Mouse (Mus musculus): Measurements from ENCODE around the gene Mettl2. TPM values are rescaled to one million over a fixed set of nuclear protein-coding genes. Genes with fewer than 3 reads are reported as not detected.

Mettl2 gene
- total and polyA plus RNA-seq, 3 experiments: 59.9 to 61.7 TPM; not detected in 1

GRCm38 (mm10) chr11:105123986-105124385 lies 2.2 kb upstream of the Mettl2 start (continued):
- TF ChIP-seq POLR2AphosphoS5 (IDR thresholded peaks at IDR 0.05; ENCODE audit: borderline replicate concordance, low read depth, low read length) (no peak), TCF12 (IDR thresholded peaks at IDR 0.05; ENCODE audit: low read depth, low read length) (no peak), POLR2AphosphoS2 (IDR thresholded peaks at IDR 0.05; ENCODE audit: low read length) (no peak), E2F4 (IDR thresholded peaks at IDR 0.05; ENCODE audit: borderline replicate concordance, low read depth, low read length) (no peak), GABPA (IDR thresholded peaks at IDR 0.05; ENCODE audit: low read depth, low read length) (no peak), ZNF384 (IDR thresholded peaks at IDR 0.05; ENCODE audit: low read depth, low read length) (0 out of 2 replicates have a peak, but pooled peaks have one; percentile 7), RCOR1 (IDR thresholded peaks at IDR 0.05; ENCODE audit: low read depth, low read length) (no peak), NRF1 (IDR thresholded peaks at IDR 0.05; ENCODE audit: insufficient read depth, low read depth, low read length, poor library complexity, severe bottlenecking) (no peak), RAD21 (IDR thresholded peaks at IDR 0.05; ENCODE audit: low read depth, low read length) (peak; percentile 82), POLR2A (IDR thresholded peaks at IDR 0.05; ENCODE audit: control insufficient read depth in 1 of 2, insufficient read depth in 1 of 2, low read depth in 1 of 2, low read length in 2 of 2, poor library complexity in 1 of 2) (no peak), CHD1 (IDR thresholded peaks at IDR 0.05; ENCODE audit: low read depth, low read length) (no peak), BHLHE40 (IDR thresholded peaks at IDR 0.05; ENCODE audit: borderline replicate concordance, low read depth, low read length) (no peak), SMC3 (IDR thresholded peaks at IDR 0.05; ENCODE audit: low read depth, low read length) (peak; percentile 73), MAFK (IDR thresholded peaks at IDR 0.05; ENCODE audit: borderline replicate concordance, low read depth, low read length) (no peak), ELF1 (IDR thresholded peaks at IDR 0.05; ENCODE audit: low read depth, low read length) (0 out of 2 replicates have a peak, but pooled peaks have one; percentile 32), JUND (IDR thresholded peaks at IDR 0.05; ENCODE audit: low read depth, low read length) (no peak), USF2 (IDR thresholded peaks at IDR 0.05; ENCODE audit: borderline replicate concordance in 1 of 2, insufficient read depth in 1 of 2, low read depth in 1 of 2, low read length in 2 of 2) (no peak)

- Histone ChIP-seq H3K27me3 (ENCODE audit: control insufficient read depth in 1 of 2, insufficient read depth in 2 of 2, low read length in 2 of 2) (no peaks in the 10 kb centered on the region), H3K36me3 (ENCODE audit: control insufficient read depth in 1 of 2, insufficient read depth in 2 of 2, low read length in 2 of 2) (peaks cover 12 to 15% of the 10 kb centered on the region in 2 experiments), H3K9me3 (replicated peaks; ENCODE audit: insufficient read depth, low read length) (no peaks in the 10 kb centered on the region), H3K4me3 (ENCODE audit: control insufficient read depth in 1 of 2, insufficient read depth in 1 of 2, low read depth in 2 of 2, low read length in 2 of 2) (peak overlapping the region; percentile 80 to 87), H3K4me1 (ENCODE audit: control insufficient read depth in 1 of 2, insufficient read depth in 2 of 2, low read length in 2 of 2) (peaks cover 0 to 12% of the 10 kb centered on the region in 2 experiments; a peak in 3 of 4 replicates), H3K9ac (ENCODE audit: control insufficient read depth, low read depth, low read length, poor library complexity, severe bottlenecking) (peak overlapping the region; percentile 81), H3K79me2 (ENCODE audit: control insufficient read depth, insufficient read depth, low read length, poor library complexity) (peaks cover 30% of the 10 kb centered on the region), H3K27ac (ENCODE audit: control insufficient read depth, low read depth, low read length) (peak overlapping the region; percentile 13)
- 0 out of 2 replicates have a peak, but pooled peaks have one; percentile 11 for TF ChIP-seq USF1 (IDR thresholded peaks at IDR 0.05; ENCODE audit: low read depth, low read length)
- no peak for TF ChIP-seq TAL1 (IDR thresholded peaks at IDR 0.05; ENCODE audit: low read length)
- TF ChIP-seq EP300 (IDR thresholded peaks at IDR 0.05; ENCODE audit: low read depth in 1 of 2, low read length in 2 of 2): 0 out of 4 replicates have a peak, but pooled peaks of 1 of the 2 experiments have one; percentile 4
- peak in 1 of 2 experiments; percentile 87; a peak in 1 of 4 replicates for TF ChIP-seq POLR2A (IDR thresholded peaks at IDR 0.05; ENCODE audit: control insufficient read depth in 1 of 2, insufficient read depth in 1 of 2, low read depth in 1 of 2, low read length in 2 of 2, poor library complexity in 1 of 2)
- no peak for TF ChIP-seq ZC3H11A (IDR thresholded peaks at IDR 0.05; ENCODE audit: low read depth, low read length)
- no peak for TF ChIP-seq BHLHE40 (IDR thresholded peaks at IDR 0.05; ENCODE audit: borderline replicate concordance, low read depth, low read length)
- 0 out of 2 replicates have a peak, but pooled peaks have one; percentile 8 for TF ChIP-seq ETS1 (IDR thresholded peaks at IDR 0.05; ENCODE audit: low read depth, low read length)
- no peak for TF ChIP-seq JUND (IDR thresholded peaks at IDR 0.05; ENCODE audit: low read depth, low read length)
- peak; percentile 3; the same call in 1 of the 2 replicates for TF ChIP-seq TCF12 (IDR thresholded peaks at IDR 0.05; ENCODE audit: low read depth, low read length)
- 0 out of 2 replicates have a peak, but pooled peaks have one; percentile 1 for TF ChIP-seq KAT2A (conservative IDR thresholded peaks at IDR 0.05; ENCODE audit: low read depth, low read length)
- TF ChIP-seq E2F4 (IDR thresholded peaks at IDR 0.05; ENCODE audit: borderline replicate concordance, low read depth, low read length): no peak
- peak; percentile 100; the same call in 1 of the 2 replicates for TF ChIP-seq MXI1 (IDR thresholded peaks at IDR 0.05; ENCODE audit: low read depth, low read length)
- no peak for DNase-seq (ENCODE audit: low read depth, low spot score)
Measured at GRCm38 (mm10) chr11:105126520-105127029, 350 bp downstream of the Mettl2 start.
